Mouse (Mus musculus) hindbrain, embryonic 12.5 days (tissue): ENCODE measurements at regions not wholly inside any gene's neighbourhood (a gene's known extent, or its start where the extent isn't known, plus 50 kb on each side); places are given as distances from the start of the nearest gene placed in this dataset.

ENCODE experiments used
- ATAC-seq: fragments of 200-750 bp; cut with Nextera tagmentation; 2 replicates; pipeline ENCODE4 v1.8.0; 2017; ENCODE audit warnings: moderate TSS enrichment; ENCODE audit not compliant: low FRiP score
- H3K27ac ChIP-seq: fragments of 300-500 bp; sonication (generic); 2 replicates; pipeline ENCODE4 v1.5.1; 2016; ENCODE audit warnings: mild to moderate bottlenecking
- H3K27me3 ChIP-seq: fragments of 300-500 bp; sonication (generic); 2 replicates; pipeline ENCODE4 v1.6.1; 2016; ENCODE audit warnings: mild to moderate bottlenecking
- H3K36me3 ChIP-seq: fragments of 300-500 bp; sonication (generic); 2 replicates; pipeline ENCODE4 v1.6.1; 2016; ENCODE audit warnings: mild to moderate bottlenecking
- H3K4me1 ChIP-seq: fragments of 300-500 bp; sonication (generic); 2 replicates; pipeline ENCODE4 v1.6.1; 2016
- H3K4me2 ChIP-seq: fragments of 300-500 bp; sonication (generic); replicated peaks from 2 replicates; pipeline ENCODE4 v1.6.1; 2016; ENCODE audit warnings: mild to moderate bottlenecking
- H3K4me3 ChIP-seq: fragments of 300-500 bp; sonication (generic); 2 replicates; pipeline ENCODE4 v1.5.1; 2016; ENCODE audit warnings: mild to moderate bottlenecking
- H3K9ac ChIP-seq: fragments of 300-500 bp; sonication (generic); 2 replicates; pipeline ENCODE4 v1.6.1; 2016; ENCODE audit warnings: mild to moderate bottlenecking, moderate library complexity
- H3K9me3 ChIP-seq: fragments of 300-500 bp; sonication (generic); replicated peaks from 2 replicates; pipeline ENCODE4 v1.6.1; 2016; ENCODE audit warnings: mild to moderate bottlenecking
- WGBS: fragments of 180-500 bp; shearing (Covaris S2); methylation state at CpG from one replicate; pipeline ENCODE4 v1.1.7; 2016; 5-methylcytosine and 5-hydroxymethylcytosine counted together

- Histone ChIP-seq H3K4me2 (no peak overlapping the region), H3K4me3 (no peak overlapping the region), H3K27me3 (no peaks in the 10 kb centered on the region), H3K9ac (no peak overlapping the region), H3K4me1 (peaks cover 8% of the 10 kb centered on the region; the same call in 1 of the 2 replicates), H3K36me3 (no peaks in the 10 kb centered on the region), H3K27ac (no peak overlapping the region), H3K9me3 (no peaks in the 10 kb centered on the region)
- 79% methylated on average over 7 of the region's 7 CpGs for WGBS
- ATAC-seq = no peak
These were observed 90.4 kb upstream of the Kit start for GRCm38 (mm10) chr5:75484330-75484729.

GRCm38 (mm10) chr5:75490806-75491205, 83.9 kb upstream of the Kit start:
- ATAC-seq = no peak
- no peak overlapping the region for H3K27ac ChIP-seq
- H3K9me3 ChIP-seq = no peaks in the 10 kb centered on the region
- no peak overlapping the region for H3K9ac ChIP-seq
- H3K36me3 ChIP-seq = no peaks in the 10 kb centered on the region
- no peak overlapping the region for H3K4me2 ChIP-seq
- no peak overlapping the region for H3K4me3 ChIP-seq
- 82% methylated on average over 9 of the region's 9 CpGs for WGBS
- H3K27me3 ChIP-seq = no peaks in the 10 kb centered on the region
- no peaks in the 10 kb centered on the region for H3K4me1 ChIP-seq

GRCm38 (mm10) chr5:75494143-75494542, 80.6 kb upstream of the Kit start:
- H3K4me1 ChIP-seq = no peaks in the 10 kb centered on the region
- H3K27me3 ChIP-seq = no peaks in the 10 kb centered on the region
- WGBS = 86% methylated on average over 10 of the region's 10 CpGs
- no peak overlapping the region for H3K27ac ChIP-seq
- no peak overlapping the region for H3K4me3 ChIP-seq
- H3K9ac ChIP-seq = no peak overlapping the region
- H3K36me3 ChIP-seq = no peaks in the 10 kb centered on the region
- no peak for ATAC-seq
- no peaks in the 10 kb centered on the region for H3K9me3 ChIP-seq
- no peak overlapping the region for H3K4me2 ChIP-seq

- Histone ChIP-seq H3K27me3 (no peaks in the 10 kb centered on the region), H3K4me2 (no peak overlapping the region), H3K27ac (no peak overlapping the region), H3K36me3 (no peaks in the 10 kb centered on the region), H3K4me3 (no peak overlapping the region), H3K4me1 (0 out of 2 replicates have a peak, but pooled peaks cover 2% of the 10 kb centered on the region), H3K9ac (no peak overlapping the region), H3K9me3 (no peaks in the 10 kb centered on the region)
- ATAC-seq = no peak
- 84% methylated on average over 3 of the region's 3 CpGs for WGBS
These were observed 75.7 kb upstream of the Kit start for GRCm38 (mm10) chr5:75499053-75499452.

GRCm38 (mm10) chr5:75499695-75500094, 75.0 kb upstream of the Kit start:
- H3K9me3 ChIP-seq = no peaks in the 10 kb centered on the region
- no peak for ATAC-seq
- H3K27ac ChIP-seq = no peak overlapping the region
- no peaks in the 10 kb centered on the region for H3K36me3 ChIP-seq
- H3K4me1 ChIP-seq = 0 out of 2 replicates have a peak, but pooled peaks cover 2% of the 10 kb centered on the region
- H3K9ac ChIP-seq = no peak overlapping the region
- H3K4me3 ChIP-seq = no peak overlapping the region
- no peaks in the 10 kb centered on the region for H3K27me3 ChIP-seq
- H3K4me2 ChIP-seq = no peak overlapping the region
- WGBS = 83% methylated on average over 5 of the region's 5 CpGs

- Histone ChIP-seq H3K9me3 (no peaks in the 10 kb centered on the region), H3K4me1 (0 out of 2 replicates have a peak, but pooled peaks cover 2% of the 10 kb centered on the region), H3K27ac (no peak overlapping the region), H3K27me3 (no peaks in the 10 kb centered on the region), H3K4me3 (no peak overlapping the region), H3K36me3 (no peaks in the 10 kb centered on the region), H3K9ac (no peak overlapping the region), H3K4me2 (no peak overlapping the region)
- ATAC-seq = no peak
- 74% methylated on average over 8 of the region's 8 CpGs for WGBS
These were observed 73.9 kb upstream of the Kit start for GRCm38 (mm10) chr5:75500654-75501416.

- Histone ChIP-seq H3K4me2 (no peak overlapping the region), H3K9me3 (no peaks in the 10 kb centered on the region), H3K36me3 (no peaks in the 10 kb centered on the region), H3K4me3 (no peak overlapping the region), H3K27ac (no peak overlapping the region), H3K4me1 (0 out of 2 replicates have a peak, but pooled peaks cover 2% of the 10 kb centered on the region), H3K9ac (no peak overlapping the region), H3K27me3 (no peaks in the 10 kb centered on the region)
- 89% methylated on average over 3 of the region's 3 CpGs for WGBS
- no peak for ATAC-seq
These were observed 71.0 kb upstream of the Kit start for GRCm38 (mm10) chr5:75503673-75504072.

GRCm38 (mm10) chr5:75512521-75513422, 61.9 kb upstream of the Kit start:
- H3K27ac ChIP-seq = no peak overlapping the region
- no peak overlapping the region for H3K4me2 ChIP-seq
- no peak for ATAC-seq
- H3K9ac ChIP-seq = no peak overlapping the region
- WGBS = 70% methylated on average over 20 of the region's 20 CpGs
- no peaks in the 10 kb centered on the region for H3K9me3 ChIP-seq
- no peak overlapping the region for H3K4me3 ChIP-seq
- H3K27me3 ChIP-seq = no peaks in the 10 kb centered on the region
- peaks cover 3% of the 10 kb centered on the region; the same call in 1 of the 2 replicates for H3K4me1 ChIP-seq
- no peaks in the 10 kb centered on the region for H3K36me3 ChIP-seq

- no peak for ATAC-seq
- WGBS = 56% methylated on average over 8 of the region's 8 CpGs
- Histone ChIP-seq H3K4me3 (no peak overlapping the region), H3K9me3 (no peaks in the 10 kb centered on the region), H3K27ac (no peak overlapping the region), H3K9ac (no peak overlapping the region), H3K4me1 (peaks cover 8% of the 10 kb centered on the region; the same call in 1 of the 2 replicates), H3K4me2 (no peak overlapping the region), H3K36me3 (no peaks in the 10 kb centered on the region), H3K27me3 (no peaks in the 10 kb centered on the region)
These were observed 56.5 kb upstream of the Kit start for GRCm38 (mm10) chr5:75518213-75518612.

GRCm38 (mm10) chr5:75523041-75523678, 51.6 kb upstream of the Kit start:
- no peak overlapping the region for H3K4me2 ChIP-seq
- no peaks in the 10 kb centered on the region for H3K36me3 ChIP-seq
- 93% methylated on average over 4 of the region's 4 CpGs for WGBS
- no peaks in the 10 kb centered on the region for H3K27me3 ChIP-seq
- no peak overlapping the region for H3K27ac ChIP-seq
- H3K4me3 ChIP-seq = no peak overlapping the region
- H3K9ac ChIP-seq = no peak overlapping the region
- peaks cover 6% of the 10 kb centered on the region; the same call in 1 of the 2 replicates for H3K4me1 ChIP-seq
- no peaks in the 10 kb centered on the region for H3K9me3 ChIP-seq
- ATAC-seq = no peak
